Mouse (Mus musculus): ENCODE data around the gene Ptprn2. TPM values are rescaled to one million over a fixed set of nuclear protein-coding genes. Genes with fewer than 3 reads are reported as not detected.

Ptprn2 gene
- polyA plus RNA-seq, 1 experiment from 2014 or later = 0.08 TPM

GRCm38 (mm10) chr12:117053851-117054769 is 568.6 kb downstream of the Ptprn2 start:
- no peak overlapping the region for H3K9ac ChIP-seq
- no peaks in the 10 kb centered on the region for H3K36me3 ChIP-seq
- H3K9me3 ChIP-seq = no peaks in the 10 kb centered on the region
- H3K4me3 ChIP-seq = peak overlapping the region; percentile 10
- WGBS = 25% methylated on average over 21 of the region's 21 CpGs
- no peak overlapping the region for H3K27ac ChIP-seq
- H3K27me3 ChIP-seq = no peaks in the 10 kb centered on the region
- H3K4me1 ChIP-seq = peaks cover 9% of the 10 kb centered on the region; the same call in 1 of the 2 replicates
- no peak for ATAC-seq (ENCODE audit: insufficient number of reproducible peaks, insufficient read depth, low FRiP score, low TSS enrichment, low read depth)
- H3K4me2 ChIP-seq = peak overlapping the region; percentile 46

GRCm38 (mm10) chr12:117054925-117055570 is 569.5 kb downstream of the Ptprn2 start:
- no peak overlapping the region for H3K27ac ChIP-seq
- WGBS = 78% methylated on average over 10 of the region's 10 CpGs

GRCm38 (mm10) chr12:117058184-117058958 is 572.9 kb downstream of the Ptprn2 start:
- no peak overlapping the region for H3K9ac ChIP-seq
- no peak overlapping the region for H3K4me3 ChIP-seq
- H3K36me3 ChIP-seq = no peaks in the 10 kb centered on the region
- peaks cover 9% of the 10 kb centered on the region; the same call in 1 of the 2 replicates for H3K4me1 ChIP-seq
- H3K27me3 ChIP-seq = no peaks in the 10 kb centered on the region
- WGBS = 88% methylated on average over 6 of the region's 6 CpGs
- H3K9me3 ChIP-seq = no peaks in the 10 kb centered on the region
- H3K4me2 ChIP-seq = no peak overlapping the region
- H3K27ac ChIP-seq = no peak overlapping the region
- no peak for ATAC-seq (ENCODE audit: insufficient number of reproducible peaks, insufficient read depth, low FRiP score, low TSS enrichment, low read depth)

More at GRCm38 (mm10) chr12:117054925-117055570, 569.5 kb downstream of the Ptprn2 start:
- no peak; the same call in 1 of the 2 replicates for ATAC-seq (ENCODE audit: insufficient number of reproducible peaks, insufficient read depth, low FRiP score, low TSS enrichment, low read depth)
- H3K27me3 ChIP-seq = no peaks in the 10 kb centered on the region
- no peak overlapping the region for H3K9ac ChIP-seq
- no peaks in the 10 kb centered on the region for H3K36me3 ChIP-seq
- peaks cover 9% of the 10 kb centered on the region; the same call in 1 of the 2 replicates for H3K4me1 ChIP-seq
- H3K4me3 ChIP-seq = no peak overlapping the region
- H3K4me2 ChIP-seq = no peak overlapping the region
- no peaks in the 10 kb centered on the region for H3K9me3 ChIP-seq

DNA sequence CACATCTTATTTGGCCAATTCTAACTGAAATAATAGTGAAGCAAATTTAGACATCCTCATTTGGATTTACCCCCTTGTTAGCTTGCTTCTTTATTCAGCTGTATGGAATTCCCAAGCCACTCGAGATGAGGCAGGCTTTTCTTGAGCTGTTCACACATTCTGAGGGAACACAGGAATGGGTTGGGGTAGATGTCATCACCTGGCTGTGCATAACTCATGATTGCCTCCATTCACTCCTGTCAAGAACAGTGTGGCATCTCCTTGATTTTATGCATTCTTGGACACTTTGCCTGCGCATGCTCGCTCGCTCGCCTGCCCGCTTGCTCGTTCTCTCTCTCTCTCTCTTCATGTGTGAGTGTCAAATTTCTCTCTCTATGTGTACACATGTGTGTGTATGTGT is 573.5 kb downstream of the Ptprn2 start:
- peaks cover 5% of the 10 kb centered on the region; the same call in 1 of the 2 replicates for H3K4me1 ChIP-seq
- no peaks in the 10 kb centered on the region for H3K9me3 ChIP-seq
- 75% methylated on average over 7 of the region's 7 CpGs for WGBS
- ATAC-seq (ENCODE audit: insufficient number of reproducible peaks, insufficient read depth, low FRiP score, low TSS enrichment, low read depth) = no peak
- no peaks in the 10 kb centered on the region for H3K36me3 ChIP-seq
- H3K27me3 ChIP-seq = no peaks in the 10 kb centered on the region
- no peak overlapping the region for H3K4me2 ChIP-seq
- H3K9ac ChIP-seq = no peak overlapping the region
- H3K27ac ChIP-seq = no peak overlapping the region
- no peak overlapping the region for H3K4me3 ChIP-seq

DNA sequence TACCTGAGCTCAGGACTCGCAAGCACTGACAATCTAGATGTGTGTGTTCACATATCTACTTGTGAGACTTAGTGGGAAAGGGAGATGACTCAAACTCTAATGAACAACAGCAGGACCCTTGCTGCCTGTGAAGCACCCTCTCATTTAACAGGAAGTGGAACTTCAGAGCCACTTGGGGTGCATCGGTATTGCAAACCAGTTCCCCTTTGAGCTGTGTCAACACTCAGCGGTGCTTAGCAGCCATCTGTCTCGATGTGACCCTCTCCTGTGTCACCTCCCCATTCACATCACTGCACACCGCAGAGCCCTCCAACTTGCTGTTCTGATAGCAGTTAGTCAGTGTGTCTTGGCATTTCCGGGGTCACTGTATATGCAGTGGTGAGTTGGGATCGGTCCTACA is 592.1 kb downstream of the Ptprn2 start:
- Histone ChIP-seq H3K9ac (no peak overlapping the region), H3K4me2 (no peak overlapping the region), H3K27me3 (no peaks in the 10 kb centered on the region), H3K9me3 (no peaks in the 10 kb centered on the region), H3K27ac (no peak overlapping the region), H3K4me3 (no peak overlapping the region), H3K4me1 (no peaks in the 10 kb centered on the region), H3K36me3 (no peaks in the 10 kb centered on the region)
- ATAC-seq (ENCODE audit: insufficient number of reproducible peaks, insufficient read depth, low FRiP score, low TSS enrichment, low read depth) = 0 out of 2 replicates have a peak, but pooled peaks have one; percentile 48
- WGBS = 77% methylated on average over 7 of the region's 7 CpGs

DNA sequence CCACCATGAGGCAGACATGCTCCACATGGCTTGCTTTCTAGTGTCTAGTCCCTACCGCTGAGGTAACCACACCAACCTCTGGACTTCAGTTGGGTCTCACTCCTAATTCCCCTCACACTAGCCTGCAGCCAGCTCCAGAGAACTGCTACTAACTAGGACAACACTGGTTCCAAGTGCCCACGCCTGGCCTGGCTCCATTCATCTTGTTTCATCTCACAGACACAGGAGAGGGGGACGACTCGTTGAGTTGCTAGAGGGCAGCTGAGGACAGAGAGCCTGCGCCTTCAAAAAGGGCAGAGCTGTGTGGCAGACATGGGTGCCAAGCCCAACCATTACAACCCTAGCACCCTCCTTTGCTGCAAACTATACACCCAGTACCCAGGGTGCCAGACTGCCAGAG is 593.4 kb downstream of the Ptprn2 start:
- 85% methylated on average over 5 of the region's 5 CpGs for WGBS
- Histone ChIP-seq H3K4me2 (no peak overlapping the region), H3K27ac (no peak overlapping the region), H3K4me1 (no peaks in the 10 kb centered on the region), H3K9me3 (no peaks in the 10 kb centered on the region), H3K36me3 (no peaks in the 10 kb centered on the region), H3K27me3 (no peaks in the 10 kb centered on the region), H3K9ac (no peak overlapping the region), H3K4me3 (no peak overlapping the region)
- no peak for ATAC-seq (ENCODE audit: insufficient number of reproducible peaks, insufficient read depth, low FRiP score, low TSS enrichment, low read depth)

- WGBS = 59% methylated on average over 2 of the region's 2 CpGs
- H3K4me3 ChIP-seq = no peak overlapping the region
- H3K27me3 ChIP-seq = no peaks in the 10 kb centered on the region
- no peak for ATAC-seq (ENCODE audit: insufficient number of reproducible peaks, insufficient read depth, low FRiP score, low TSS enrichment, low read depth)
- H3K4me1 ChIP-seq = no peaks in the 10 kb centered on the region
- H3K27ac ChIP-seq = no peak overlapping the region
- H3K9ac ChIP-seq = no peak overlapping the region
- no peaks in the 10 kb centered on the region for H3K36me3 ChIP-seq
- no peaks in the 10 kb centered on the region for H3K9me3 ChIP-seq
- no peak overlapping the region for H3K4me2 ChIP-seq
Observed at GRCm38 (mm10) chr12:117079724-117080123, 594.2 kb downstream of the Ptprn2 start.

DNA sequence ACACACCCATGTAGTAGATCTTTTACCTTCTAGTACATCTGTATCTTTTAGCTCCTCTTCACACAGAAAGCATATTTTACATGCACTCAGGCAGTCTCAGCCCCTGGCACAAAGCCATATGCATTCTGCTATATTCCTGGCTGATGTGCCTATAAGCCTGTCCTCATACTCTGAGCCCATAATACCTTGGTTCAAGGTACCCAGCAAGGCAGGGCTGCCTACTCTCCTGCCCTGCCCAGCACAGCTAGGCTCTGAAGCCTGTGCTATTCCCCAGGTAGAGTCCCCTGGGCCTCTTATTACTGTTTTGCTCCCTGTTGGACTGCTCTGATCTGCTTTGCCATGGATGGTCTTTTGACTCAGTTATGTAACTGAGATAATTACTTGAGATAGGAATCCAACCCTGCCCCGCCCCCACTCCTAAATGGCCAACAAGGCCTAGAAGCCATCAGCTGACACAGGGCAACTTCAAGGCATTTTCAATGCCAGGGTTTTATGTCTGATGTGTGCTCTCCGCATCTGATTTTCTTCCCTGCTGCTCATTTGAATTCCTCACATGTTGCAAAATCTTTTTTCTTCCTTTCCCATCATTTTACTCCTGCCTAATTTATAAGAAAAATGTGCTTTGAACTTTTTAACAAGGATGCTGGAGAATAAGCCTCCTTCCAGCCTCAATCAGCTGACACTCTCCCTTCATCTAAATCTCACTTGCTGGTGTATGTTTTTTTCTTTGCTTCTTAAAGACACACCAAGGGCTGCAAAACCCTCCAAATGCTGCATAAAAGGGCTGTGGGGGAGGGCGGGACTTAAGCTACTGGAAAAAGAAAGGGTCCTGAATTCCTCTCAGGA is 598.6 kb downstream of the Ptprn2 start:
- Histone ChIP-seq H3K4me3 (no peak overlapping the region), H3K9me3 (no peaks in the 10 kb centered on the region), H3K27me3 (no peaks in the 10 kb centered on the region), H3K4me1 (no peaks in the 10 kb centered on the region), H3K27ac (no peak overlapping the region), H3K36me3 (no peaks in the 10 kb centered on the region), H3K4me2 (no peak overlapping the region), H3K9ac (no peak overlapping the region)
- WGBS = 73% methylated on average over 3 of the region's 3 CpGs
- ATAC-seq (ENCODE audit: insufficient number of reproducible peaks, insufficient read depth, low FRiP score, low TSS enrichment, low read depth) = no peak

DNA sequence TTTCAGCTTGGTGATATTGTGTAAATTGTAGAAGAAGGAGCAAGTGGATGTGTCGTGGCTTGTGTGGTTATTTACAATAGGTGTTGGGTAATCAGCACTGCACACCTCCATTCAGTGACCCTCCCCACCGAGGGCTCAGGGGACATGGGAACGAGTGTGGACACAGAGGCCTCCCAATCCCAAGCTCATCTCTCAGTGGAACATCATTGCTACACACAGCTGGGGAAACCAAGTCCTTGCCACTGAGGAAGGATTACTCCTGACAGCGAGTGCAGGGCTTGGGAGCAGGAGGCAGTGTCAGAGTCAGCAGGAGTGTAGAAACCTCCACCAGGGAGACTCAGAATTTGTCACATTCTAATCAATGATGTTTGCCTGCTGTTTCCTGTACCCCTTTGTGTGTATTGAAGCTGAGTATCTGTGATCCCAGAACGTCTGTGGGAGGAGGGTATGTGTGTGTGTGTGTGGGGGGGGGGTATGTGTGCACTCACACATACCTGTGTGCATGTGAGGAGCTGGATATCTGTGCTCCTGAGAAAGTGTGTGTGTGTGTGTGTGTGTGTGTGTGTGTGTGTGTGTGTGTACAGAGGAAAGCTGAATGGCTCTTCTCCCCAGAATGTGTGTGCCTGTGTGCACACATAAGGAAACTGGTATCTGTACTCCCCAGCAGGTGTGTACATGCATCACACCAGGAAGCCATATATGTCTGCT is 599.3 kb downstream of the Ptprn2 start:
- Histone ChIP-seq H3K4me2 (no peak overlapping the region), H3K9me3 (no peaks in the 10 kb centered on the region), H3K4me1 (no peaks in the 10 kb centered on the region), H3K27ac (no peak overlapping the region), H3K9ac (no peak overlapping the region), H3K27me3 (no peaks in the 10 kb centered on the region), H3K36me3 (no peaks in the 10 kb centered on the region), H3K4me3 (no peak overlapping the region)
- 41% methylated on average over 5 of the region's 5 CpGs for WGBS
- no peak for ATAC-seq (ENCODE audit: insufficient number of reproducible peaks, insufficient read depth, low FRiP score, low TSS enrichment, low read depth)

DNA sequence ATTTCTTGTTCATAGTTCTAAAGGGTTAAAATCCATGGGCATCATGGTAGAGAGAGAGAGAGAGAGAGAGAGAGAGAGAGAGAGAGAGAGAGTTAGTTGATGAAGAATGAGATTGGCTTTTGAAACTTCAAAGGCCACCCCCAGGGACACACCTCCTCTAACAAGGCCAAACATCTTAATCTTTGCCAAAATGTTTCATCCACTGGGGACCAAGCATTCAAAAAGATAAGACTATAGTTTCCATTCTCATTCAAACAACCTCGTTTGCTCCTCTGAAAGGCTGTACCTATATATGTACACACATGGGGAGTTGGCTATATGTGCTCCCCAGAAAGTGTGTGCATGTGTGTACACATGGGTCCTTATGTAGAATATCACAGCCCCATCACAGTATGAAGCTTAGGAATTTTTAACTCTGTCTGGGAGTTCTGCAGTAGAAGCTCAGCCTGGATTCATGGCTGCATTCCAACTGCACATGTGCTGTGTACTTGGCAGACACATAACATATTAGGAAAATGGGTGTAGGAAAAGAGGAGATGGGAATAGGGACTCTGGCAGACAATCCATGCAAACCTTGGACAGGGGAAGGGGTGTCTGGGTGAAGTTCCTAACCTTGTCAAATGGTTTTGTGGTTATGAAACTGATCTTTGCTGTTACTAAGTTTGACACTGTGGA is 600.3 kb downstream of the Ptprn2 start:
- Histone ChIP-seq H3K27ac (no peak overlapping the region), H3K9me3 (no peaks in the 10 kb centered on the region)
- 66% methylated on average over 1 of the region's 1 CpGs for WGBS

More for the DNA sequence above, 600.3 kb downstream of the Ptprn2 start:
- ATAC-seq (ENCODE audit: insufficient number of reproducible peaks, insufficient read depth, low FRiP score, low TSS enrichment, low read depth) = no peak
- no peaks in the 10 kb centered on the region for H3K27me3 ChIP-seq
- no peak overlapping the region for H3K9ac ChIP-seq
- H3K4me2 ChIP-seq = no peak overlapping the region
- H3K4me1 ChIP-seq = no peaks in the 10 kb centered on the region
- H3K4me3 ChIP-seq = no peak overlapping the region
- no peaks in the 10 kb centered on the region for H3K36me3 ChIP-seq

All from embryonic facial prominence, embryonic 13.5 days (tissue).